Mouse (Mus musculus): ENCODE data around the gene Fam189a1.

Gene Fam189a1

GRCm38 (mm10) chr7:65044280-65044679 is 112.1 kb downstream of the Fam189a1 start:
- peak in 1 of 2 experiments; percentile 15 for DNase-seq (ENCODE audit: low spot score in 2 of 2)

- no peak for DNase-seq (ENCODE audit: low spot score in 2 of 2)
These were observed 115.3 kb downstream of the Fam189a1 start for GRCm38 (mm10) chr7:65041106-65041505.

GRCm38 (mm10) chr7:65031741-65032140 is 124.6 kb downstream of the Fam189a1 start:
- DNase-seq (ENCODE audit: low spot score in 2 of 2): no peak

DNA sequence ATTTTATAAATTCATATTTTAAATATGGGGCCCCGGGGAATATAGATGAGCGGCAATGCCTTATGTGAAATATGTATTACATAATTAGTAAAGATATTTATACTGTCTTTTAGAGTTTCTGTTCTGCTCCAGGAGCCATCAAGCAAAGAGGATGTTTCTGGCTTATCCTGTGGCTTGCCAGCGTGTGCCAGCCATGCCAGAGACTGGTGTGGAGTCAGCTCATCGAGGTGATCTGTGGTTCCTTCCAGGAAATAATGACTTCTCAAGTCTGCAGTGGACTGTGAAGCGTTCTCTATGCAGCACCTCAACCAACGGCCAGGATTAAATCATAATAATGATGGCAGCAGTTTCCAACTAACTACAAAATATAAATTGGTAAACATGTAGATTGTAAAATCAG is 125.2 kb downstream of the Fam189a1 start:
- no peak for DNase-seq (ENCODE audit: low spot score in 2 of 2)

- DNase-seq (ENCODE audit: low spot score in 2 of 2): peak in 1 of 2 experiments; percentile 15
These were observed 126.4 kb downstream of the Fam189a1 start for GRCm38 (mm10) chr7:65029985-65030384.

- no peak for DNase-seq (ENCODE audit: low spot score in 2 of 2)
These were observed 135.1 kb downstream of the Fam189a1 start for GRCm38 (mm10) chr7:65021298-65021697.

DNA sequence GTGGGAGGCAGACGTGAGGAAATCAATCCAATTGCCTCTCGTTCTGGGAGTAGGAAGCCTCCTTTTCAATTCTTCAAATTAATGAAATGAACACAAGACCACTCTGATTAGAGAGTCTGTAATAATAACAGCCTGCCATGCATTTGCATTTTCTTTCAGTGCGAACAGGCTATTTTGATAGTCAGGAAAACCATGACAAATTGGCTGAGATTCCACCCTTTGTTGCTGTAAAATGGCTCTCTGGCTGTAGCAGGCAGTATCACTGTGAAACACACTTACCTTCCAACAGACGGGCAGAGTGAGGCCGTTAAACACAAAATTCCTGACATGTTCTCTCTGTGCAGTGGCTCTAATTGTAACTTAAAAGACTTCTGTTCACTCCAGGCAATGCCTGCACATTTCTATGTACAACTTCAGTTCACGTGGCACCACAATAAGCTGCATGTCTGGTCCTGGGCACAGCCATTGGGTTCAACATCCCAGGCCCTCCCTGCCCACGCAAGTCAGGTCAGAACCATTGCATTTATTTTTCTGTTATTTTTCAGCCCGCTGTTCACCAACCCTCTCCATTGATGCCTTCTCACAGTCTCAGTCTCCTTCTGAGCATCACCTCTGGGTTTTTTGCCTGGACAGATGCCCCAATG is 138.2 kb downstream of the Fam189a1 start:
- no peak for DNase-seq (ENCODE audit: low spot score in 2 of 2)

- no peak for DNase-seq (ENCODE audit: low spot score in 2 of 2)
These were observed 139.0 kb downstream of the Fam189a1 start for GRCm38 (mm10) chr7:65017348-65017747.

DNA sequence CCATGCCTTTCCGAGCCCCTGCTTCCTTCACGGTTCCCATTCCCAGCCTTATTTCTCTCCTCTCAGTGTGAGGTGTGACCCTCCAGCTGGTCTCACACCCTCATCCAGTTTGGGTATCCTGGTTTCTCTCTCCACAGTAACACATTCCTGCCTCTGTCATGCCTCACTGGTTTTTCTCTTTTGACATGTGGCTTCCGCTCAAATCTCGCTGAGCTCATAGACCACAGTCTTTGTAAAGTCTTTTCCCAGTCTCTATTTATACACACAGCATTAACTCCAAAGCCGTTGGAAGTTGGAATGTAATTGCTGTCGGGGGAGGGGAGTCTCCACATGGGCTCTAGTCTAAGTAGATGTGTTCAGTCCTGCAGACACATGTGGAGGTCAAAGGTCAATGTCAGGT is 145.2 kb downstream of the Fam189a1 start:
- DNase-seq (ENCODE audit: low spot score in 2 of 2): no peak

DNA sequence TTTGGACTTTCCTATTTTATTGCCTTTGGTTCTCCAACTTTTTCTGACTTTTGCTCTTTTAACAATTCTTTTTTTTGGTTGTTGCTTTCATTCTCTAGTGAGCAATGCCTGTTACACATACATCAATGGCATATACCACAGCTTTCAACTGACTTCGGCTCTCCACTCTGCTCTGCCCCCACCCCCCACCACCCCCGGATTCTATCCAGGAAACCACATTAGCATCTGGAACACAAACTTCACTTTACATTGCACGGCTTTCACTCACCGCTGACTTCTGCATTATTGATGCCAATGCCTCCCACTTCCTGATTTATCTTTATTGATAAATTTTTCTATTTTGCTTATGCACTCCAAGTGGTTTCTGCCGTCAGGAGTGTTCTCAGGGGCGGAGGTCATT is 146.1 kb downstream of the Fam189a1 start:
- no peak for DNase-seq (ENCODE audit: low spot score in 2 of 2)

DNA sequence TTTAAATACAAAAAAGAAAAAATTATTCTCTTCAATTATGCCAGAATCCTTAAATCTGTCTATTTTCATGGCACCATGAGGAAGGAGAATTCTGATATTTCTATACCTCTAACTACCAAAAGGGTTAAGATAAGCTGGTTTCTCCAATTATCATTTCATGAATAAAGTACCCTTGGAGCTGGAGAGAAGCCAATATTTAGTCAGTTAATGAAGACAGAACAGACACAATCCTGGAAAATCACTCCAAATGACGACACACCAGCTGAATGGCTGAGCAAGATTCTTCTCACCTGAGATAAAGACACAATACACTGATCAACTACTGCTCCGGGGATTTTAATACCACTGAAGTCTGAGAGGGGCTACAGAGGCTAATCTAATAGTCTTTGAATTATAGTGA is 150.6 kb downstream of the Fam189a1 start:
- DNase-seq (ENCODE audit: low spot score in 2 of 2): no peak

DNA sequence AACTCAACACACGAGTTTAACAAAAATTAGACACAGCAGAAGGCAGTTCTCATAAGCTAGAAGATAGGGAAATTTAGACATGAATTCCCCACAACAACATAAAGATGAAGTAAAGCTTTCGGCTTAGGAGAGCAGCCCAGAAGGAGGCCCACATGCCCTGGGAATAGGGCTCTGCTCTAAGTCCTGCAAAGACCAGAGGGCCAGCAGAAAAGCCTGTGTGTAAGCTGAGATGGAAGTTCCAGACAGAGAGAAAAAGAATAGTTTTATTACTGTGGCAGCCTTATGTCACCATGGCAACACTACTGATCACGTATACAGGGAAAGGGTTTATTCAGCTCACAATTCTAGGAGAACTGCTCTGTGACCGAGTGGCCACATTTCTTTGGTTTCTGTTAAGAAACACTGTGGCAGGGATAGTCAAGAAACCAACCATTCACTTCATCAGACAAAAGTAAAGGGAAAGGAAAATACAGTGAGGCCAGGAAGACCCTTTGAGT is 156.6 kb downstream of the Fam189a1 start:
- no peak for DNase-seq (ENCODE audit: low spot score in 2 of 2)

GRCm38 (mm10) chr7:64997743-64998142 is 158.6 kb downstream of the Fam189a1 start:
- DNase-seq (ENCODE audit: low spot score in 2 of 2): no peak

DNA sequence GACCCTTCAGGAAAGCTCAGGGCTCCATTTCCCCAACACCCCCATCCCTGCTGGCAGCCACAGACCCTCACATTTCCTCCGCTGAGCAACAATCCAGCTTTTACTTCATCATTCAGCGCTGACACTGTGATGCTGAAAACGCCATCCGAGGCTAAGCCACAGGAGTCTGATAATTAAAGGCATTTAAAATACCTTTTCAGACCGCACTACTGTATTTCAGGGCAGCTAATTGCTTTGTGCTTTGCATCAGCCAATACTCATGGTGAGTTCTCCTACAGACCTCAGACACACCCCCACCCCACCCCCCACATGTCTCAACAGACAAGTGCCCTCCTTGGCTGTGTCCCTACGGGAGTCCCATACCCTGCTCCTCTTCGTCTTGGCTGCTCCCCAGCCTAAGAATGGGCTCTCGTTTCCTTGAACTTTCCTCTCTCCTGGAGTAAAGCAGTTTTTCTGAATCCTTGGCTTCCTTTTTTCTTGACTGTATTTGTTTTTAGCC is 160.4 kb downstream of the Fam189a1 start:
- DNase-seq (ENCODE audit: low spot score in 2 of 2): no peak

GRCm38 (mm10) chr7:64989406-64989805 is 167.0 kb downstream of the Fam189a1 start:
- no peak for DNase-seq (ENCODE audit: low spot score in 2 of 2)

DNA sequence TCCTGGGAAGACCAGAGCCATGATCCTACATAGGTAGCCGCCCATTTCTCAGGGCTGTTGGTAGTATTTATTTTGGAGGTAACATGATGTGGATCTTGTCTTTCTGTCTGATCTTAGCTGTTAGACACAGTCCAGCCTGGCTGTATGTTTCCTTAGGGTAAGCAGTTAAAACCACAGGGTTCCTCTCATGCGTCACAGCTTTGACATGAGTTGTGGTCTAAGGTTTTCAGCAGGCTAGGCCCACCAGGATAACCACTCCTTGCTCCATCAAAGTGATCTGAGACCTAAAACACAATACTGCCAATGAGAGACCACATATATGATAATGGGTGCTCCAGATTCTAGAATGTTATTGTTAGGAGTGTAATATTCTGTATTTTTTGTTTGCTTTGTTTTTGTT is 168.4 kb downstream of the Fam189a1 start:
- DNase-seq (ENCODE audit: low spot score in 2 of 2): no peak

- DNase-seq (ENCODE audit: low spot score in 2 of 2): peak in 1 of 2 experiments; percentile 32
These were observed 171.8 kb downstream of the Fam189a1 start for GRCm38 (mm10) chr7:64984468-64985120.

- DNase-seq (ENCODE audit: low spot score in 2 of 2): peak; percentile 38 to 85
These were observed 174.7 kb downstream of the Fam189a1 start for GRCm38 (mm10) chr7:64981511-64982235.

DNA sequence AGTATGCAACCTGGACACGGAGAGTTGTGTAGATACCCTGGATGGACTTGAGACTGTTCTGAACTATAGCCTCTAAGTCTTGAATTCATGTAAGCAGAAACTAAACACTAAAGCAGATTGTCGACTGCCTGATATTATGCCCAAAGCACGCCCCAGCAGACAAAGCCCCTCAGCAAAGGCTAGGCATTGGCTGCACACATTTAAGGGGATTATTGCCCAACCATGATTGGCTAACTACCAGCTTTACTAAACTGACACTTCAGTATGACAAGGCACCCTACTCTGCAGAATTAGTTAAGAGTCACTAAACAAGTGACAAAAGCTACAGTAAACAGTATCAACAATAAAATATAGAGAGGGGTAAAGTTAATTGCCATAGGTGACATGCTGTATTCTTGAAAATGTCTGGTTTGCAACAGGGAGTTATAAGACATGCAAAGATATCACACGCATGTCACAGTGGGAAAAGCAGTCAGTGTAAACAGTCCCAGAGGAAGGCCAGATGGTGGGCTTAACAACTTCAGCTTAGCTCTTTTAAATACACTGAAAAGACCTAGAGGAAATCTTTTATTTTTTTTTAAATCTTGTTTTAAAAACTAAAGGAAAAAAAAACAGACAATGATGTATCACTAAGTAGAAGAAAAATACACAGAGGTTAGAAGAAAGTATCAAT is 182.6 kb downstream of the Fam189a1 start:
- DNase-seq (ENCODE audit: low spot score in 2 of 2): no peak

DNA sequence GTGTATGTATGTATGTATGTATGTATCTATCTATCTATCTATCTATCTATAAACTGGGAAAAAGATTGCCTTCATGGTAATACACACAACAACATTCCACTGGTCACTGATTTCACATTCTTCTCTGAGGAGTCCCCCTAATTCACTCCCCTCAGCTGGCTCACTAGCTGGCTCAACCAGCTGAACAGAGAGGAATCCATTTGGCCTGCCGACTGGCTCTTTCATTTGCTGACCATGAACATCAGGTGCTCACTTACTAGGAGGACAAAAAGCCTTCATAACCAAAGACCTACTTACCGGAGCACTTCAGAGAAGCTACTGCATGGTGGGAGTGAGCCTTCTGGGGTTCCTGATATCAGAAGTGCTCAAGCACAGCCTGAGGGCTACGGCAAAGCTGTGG is 194.2 kb downstream of the Fam189a1 start:
- no peak for DNase-seq (ENCODE audit: low spot score in 2 of 2)

DNA sequence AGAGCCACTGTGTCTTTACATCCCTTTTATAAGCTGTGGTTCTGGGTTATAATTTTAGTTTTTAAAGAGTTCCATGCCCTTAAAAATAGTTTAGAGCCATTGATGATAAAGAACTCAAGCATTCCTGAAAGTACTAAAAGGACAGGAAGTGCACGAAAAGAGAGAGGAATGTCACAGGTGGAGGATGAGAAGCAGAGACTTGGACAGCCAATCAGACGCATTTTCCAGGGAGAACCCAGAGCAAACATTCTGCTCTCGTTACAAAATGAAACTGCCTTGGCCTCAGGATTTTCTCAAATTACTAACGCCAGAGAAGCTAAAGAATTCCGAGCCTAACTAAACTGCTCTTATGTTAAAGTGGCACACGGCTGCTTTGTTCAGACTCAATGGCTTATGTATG is 197.3 kb downstream of the Fam189a1 start:
- no peak for DNase-seq (ENCODE audit: low spot score in 2 of 2)

GRCm38 (mm10) chr7:64952181-64952580 is 204.2 kb downstream of the Fam189a1 start:
- DNase-seq (ENCODE audit: low spot score in 2 of 2): no peak
